Mouse (Mus musculus) cerebellum, postnatal 36 days (tissue): ENCODE measurements at regions not wholly inside any gene's neighbourhood (a gene's known extent, or its start where the extent isn't known, plus 50 kb on each side); places are given as distances from the start of the nearest gene placed in this dataset.

Experiments used
- DNase-seq, 2 experiments: peaks; one replicate each; pipeline ENCODE4 v3.0.0; 2021 to 2022; ENCODE audit warnings: mixed read lengths in 2 of 2

- no peak for DNase-seq
Measured at GRCm38 (mm10) chr8:89903346-89903745, 444.8 kb downstream of the Tox3 start.

- no peak for DNase-seq
Measured at GRCm38 (mm10) chr8:89872768-89873167, 475.4 kb downstream of the Tox3 start.

GRCm38 (mm10) chr8:89871966-89872365 is 476.2 kb downstream of the Tox3 start:
- DNase-seq: no peak

GRCm38 (mm10) chr8:89859813-89860212 is 488.3 kb downstream of the Tox3 start:
- no peak for DNase-seq

- DNase-seq: no peak
Measured at GRCm38 (mm10) chr8:89858706-89859385, 489.3 kb downstream of the Tox3 start.

- DNase-seq: no peak
Measured at GRCm38 (mm10) chr8:89855556-89855955, 492.6 kb downstream of the Tox3 start.

- peak; percentile 7 to 19 for DNase-seq
Measured at GRCm38 (mm10) chr8:89850209-89850796, 497.8 kb downstream of the Tox3 start.

- DNase-seq: peak; percentile 28 to 33
Measured at GRCm38 (mm10) chr8:89849416-89850208, 498.5 kb downstream of the Tox3 start.

GRCm38 (mm10) chr8:89838494-89838893 is 509.6 kb downstream of the Tox3 start:
- no peak for DNase-seq

- DNase-seq: no peak
Measured at GRCm38 (mm10) chr8:89833715-89834114, 514.4 kb downstream of the Tox3 start.

GRCm38 (mm10) chr8:89824586-89824985 is 523.6 kb downstream of the Tox3 start:
- DNase-seq: no peak

- no peak for DNase-seq
Measured at GRCm38 (mm10) chr8:89823631-89824030, 524.5 kb downstream of the Tox3 start.

GRCm38 (mm10) chr8:89812036-89812711 is 536.0 kb downstream of the Tox3 start:
- no peak for DNase-seq

- no peak for DNase-seq
Measured at GRCm38 (mm10) chr8:89788296-89788695, 559.8 kb downstream of the Tox3 start.

GRCm38 (mm10) chr8:89787050-89787905 is 560.9 kb downstream of the Tox3 start:
- DNase-seq: peak; percentile 23

GRCm38 (mm10) chr8:89785011-89785410 is 563.1 kb downstream of the Tox3 start:
- DNase-seq: peak; percentile 56 to 75

- no peak for DNase-seq
Measured at GRCm38 (mm10) chr8:89783311-89783710, 564.8 kb downstream of the Tox3 start.

GRCm38 (mm10) chr8:89766387-89766786 is 581.8 kb downstream of the Tox3 start:
- no peak for DNase-seq

- DNase-seq: no peak
Measured at GRCm38 (mm10) chr8:89759531-89759930, 588.6 kb downstream of the Tox3 start.

- DNase-seq: no peak
Measured at GRCm38 (mm10) chr8:89758695-89759094, 589.4 kb downstream of the Tox3 start.

GRCm38 (mm10) chr8:89755951-89756350 is 592.2 kb downstream of the Tox3 start:
- DNase-seq: no peak

GRCm38 (mm10) chr8:89751201-89751600 is 596.9 kb downstream of the Tox3 start:
- DNase-seq: no peak
